Mouse (Mus musculus) kidney, embryonic 14.5 days (tissue): ENCODE measurements at regions not wholly inside any gene's neighbourhood (a gene's known extent, or its start where the extent isn't known, plus 50 kb on each side); places are given as distances from the start of the nearest gene placed in this dataset.
A peak's percentile ranks its signal among the peaks of the same experiment; 100 is the strongest.

Source experiments
- ATAC-seq: fragments of 200-750 bp; cut with Nextera tagmentation; 2 replicates; pipeline ENCODE4 v1.8.0; 2017; ENCODE audit warnings: moderate number of reproducible peaks, mild to moderate bottlenecking, moderate TSS enrichment, moderate library complexity; ENCODE audit not compliant: low FRiP score, low TSS enrichment
- H3K27ac ChIP-seq: fragments of 300-500 bp; sonication (generic); 2 replicates; pipeline ENCODE4 v1.5.1; 2014; ENCODE audit warnings: low read depth, mild to moderate bottlenecking, low read length, moderate library complexity, mixed read lengths
- H3K27me3 ChIP-seq: fragments of 300-500 bp; sonication (generic); 2 replicates; pipeline ENCODE4 v1.6.1; 2014; ENCODE audit warnings: mild to moderate bottlenecking, low read length; ENCODE audit not compliant: control insufficient read depth, insufficient read depth
- H3K36me3 ChIP-seq: fragments of 300-500 bp; sonication (generic); 2 replicates; pipeline ENCODE4 v1.6.1; 2014; ENCODE audit warnings: low read length, mixed read lengths; ENCODE audit not compliant: control insufficient read depth, insufficient read depth
- H3K4me1 ChIP-seq: fragments of 300-500 bp; sonication (generic); 2 replicates; pipeline ENCODE4 v1.6.1; 2014; ENCODE audit warnings: low read length, mixed read lengths; ENCODE audit not compliant: control insufficient read depth, insufficient read depth
- H3K4me2 ChIP-seq: fragments of 300-500 bp; sonication (generic); replicated peaks from 2 replicates; pipeline ENCODE4 v1.6.1; 2014; ENCODE audit warnings: low read depth, mild to moderate bottlenecking, low read length
- H3K4me3 ChIP-seq: fragments of 300-500 bp; sonication (generic); 2 replicates; pipeline ENCODE4 v1.5.1; 2014; ENCODE audit warnings: mild to moderate bottlenecking, low read length
- H3K9ac ChIP-seq: fragments of 300-500 bp; sonication (generic); 2 replicates; pipeline ENCODE4 v1.6.1; 2014; ENCODE audit warnings: low read depth, mild to moderate bottlenecking, low read length, moderate library complexity
- H3K9me3 ChIP-seq: fragments of 300-500 bp; sonication (generic); 2 replicates; pipeline ENCODE4 v1.6.1; 2016; ENCODE audit warnings: low read length; ENCODE audit not compliant: control insufficient read depth
- WGBS: fragments of 180-500 bp; shearing (Covaris S2); extraction: QIAGEN DNeasy Blood & Tissue Kit; methylation state at CpG from one replicate; pipeline ENCODE4 v1.1.7; 2014; 5-methylcytosine and 5-hydroxymethylcytosine counted together

- no peak for ATAC-seq
- Histone ChIP-seq H3K27me3 (no peaks in the 10 kb centered on the region), H3K9ac (no peak overlapping the region), H3K9me3 (no peaks in the 10 kb centered on the region), H3K27ac (no peak overlapping the region), H3K36me3 (no peaks in the 10 kb centered on the region), H3K4me2 (no peak overlapping the region), H3K4me3 (no peak overlapping the region), H3K4me1 (no peaks in the 10 kb centered on the region)
- 77% methylated on average over 4 of the region's 4 CpGs for WGBS
Measured at GRCm38 (mm10) chr5:11983452-11983851, 65.6 kb downstream of the 4933402N22Rik start.

GRCm38 (mm10) chr5:11989140-11989539 lies 71.3 kb downstream of the 4933402N22Rik start:
- no peaks in the 10 kb centered on the region for H3K4me1 ChIP-seq
- no peak overlapping the region for H3K9ac ChIP-seq
- no peak overlapping the region for H3K4me3 ChIP-seq
- no peaks in the 10 kb centered on the region for H3K9me3 ChIP-seq
- no peaks in the 10 kb centered on the region for H3K36me3 ChIP-seq
- no peak for ATAC-seq
- H3K4me2 ChIP-seq, result no peak overlapping the region
- no peaks in the 10 kb centered on the region for H3K27me3 ChIP-seq
- no peak overlapping the region for H3K27ac ChIP-seq
- WGBS, result 87% methylated on average over 5 of the region's 5 CpGs

- no peaks in the 10 kb centered on the region for H3K27me3 ChIP-seq
- no peaks in the 10 kb centered on the region for H3K36me3 ChIP-seq
- no peaks in the 10 kb centered on the region for H3K4me1 ChIP-seq
- H3K9ac ChIP-seq, result no peak overlapping the region
- ATAC-seq, result no peak
- H3K27ac ChIP-seq, result no peak overlapping the region
- H3K9me3 ChIP-seq, result no peaks in the 10 kb centered on the region
- no peak overlapping the region for H3K4me2 ChIP-seq
- no peak overlapping the region for H3K4me3 ChIP-seq
Measured at GRCm38 (mm10) chr5:12000777-12001176, 82.9 kb downstream of the 4933402N22Rik start.

GRCm38 (mm10) chr5:12006473-12006872 lies 88.6 kb downstream of the 4933402N22Rik start:
- H3K4me1 ChIP-seq, result no peaks in the 10 kb centered on the region
- H3K9ac ChIP-seq, result no peak overlapping the region
- ATAC-seq, result no peak
- WGBS, result 81% methylated on average over 3 of the region's 3 CpGs
- H3K9me3 ChIP-seq, result no peaks in the 10 kb centered on the region
- H3K36me3 ChIP-seq, result no peaks in the 10 kb centered on the region
- H3K4me2 ChIP-seq, result no peak overlapping the region
- H3K27ac ChIP-seq, result no peak overlapping the region
- H3K4me3 ChIP-seq, result no peak overlapping the region
- no peaks in the 10 kb centered on the region for H3K27me3 ChIP-seq

- no peak for ATAC-seq
- H3K4me2 ChIP-seq, result no peak overlapping the region
- H3K4me1 ChIP-seq, result no peaks in the 10 kb centered on the region
- H3K27me3 ChIP-seq, result no peaks in the 10 kb centered on the region
- no peak overlapping the region for H3K9ac ChIP-seq
- no peaks in the 10 kb centered on the region for H3K9me3 ChIP-seq
- no peak overlapping the region for H3K27ac ChIP-seq
- 86% methylated on average over 1 of the region's 1 CpGs for WGBS
- H3K4me3 ChIP-seq, result no peak overlapping the region
- no peaks in the 10 kb centered on the region for H3K36me3 ChIP-seq
Measured at GRCm38 (mm10) chr5:12016332-12016731, 98.5 kb downstream of the 4933402N22Rik start.

GRCm38 (mm10) chr5:12020489-12020888 lies 102.6 kb downstream of the 4933402N22Rik start:
- ATAC-seq, result no peak
- no peaks in the 10 kb centered on the region for H3K36me3 ChIP-seq
- no peak overlapping the region for H3K4me2 ChIP-seq
- no peak overlapping the region for H3K9ac ChIP-seq
- no peaks in the 10 kb centered on the region for H3K4me1 ChIP-seq
- no peak overlapping the region for H3K27ac ChIP-seq
- no peaks in the 10 kb centered on the region for H3K27me3 ChIP-seq
- no peak overlapping the region for H3K4me3 ChIP-seq
- no peaks in the 10 kb centered on the region for H3K9me3 ChIP-seq

- Histone ChIP-seq H3K4me1 (no peaks in the 10 kb centered on the region), H3K4me2 (no peak overlapping the region), H3K27me3 (no peaks in the 10 kb centered on the region), H3K4me3 (no peak overlapping the region), H3K9me3 (no peaks in the 10 kb centered on the region), H3K9ac (no peak overlapping the region), H3K27ac (no peak overlapping the region), H3K36me3 (no peaks in the 10 kb centered on the region)
- ATAC-seq, result no peak
Measured at GRCm38 (mm10) chr5:12024705-12025383, 107.0 kb downstream of the 4933402N22Rik start.

- Histone ChIP-seq H3K36me3 (no peaks in the 10 kb centered on the region), H3K27me3 (no peaks in the 10 kb centered on the region), H3K4me3 (no peak overlapping the region), H3K27ac (no peak overlapping the region), H3K4me1 (no peaks in the 10 kb centered on the region), H3K4me2 (no peak overlapping the region), H3K9me3 (no peaks in the 10 kb centered on the region), H3K9ac (no peak overlapping the region)
- WGBS, result 8% methylated on average over 5 of the region's 5 CpGs
- peak; percentile 79; the same call in 1 of the 2 replicates for ATAC-seq
Measured at GRCm38 (mm10) chr5:12030002-12030401, 112.2 kb downstream of the 4933402N22Rik start.

GRCm38 (mm10) chr5:12049806-12050205 lies 132.0 kb downstream of the 4933402N22Rik start:
- no peak overlapping the region for H3K27ac ChIP-seq
- H3K27me3 ChIP-seq, result no peaks in the 10 kb centered on the region
- no peak overlapping the region for H3K9ac ChIP-seq
- no peaks in the 10 kb centered on the region for H3K36me3 ChIP-seq
- no peak overlapping the region for H3K4me3 ChIP-seq
- WGBS, result 80% methylated on average over 1 of the region's 1 CpGs
- no peak overlapping the region for H3K4me2 ChIP-seq
- no peaks in the 10 kb centered on the region for H3K4me1 ChIP-seq
- H3K9me3 ChIP-seq, result no peaks in the 10 kb centered on the region; the same call in 1 of the 2 replicates
- no peak for ATAC-seq
